Mouse (Mus musculus): ENCODE results near the gene Traf3.

Gene Traf3

DNA sequence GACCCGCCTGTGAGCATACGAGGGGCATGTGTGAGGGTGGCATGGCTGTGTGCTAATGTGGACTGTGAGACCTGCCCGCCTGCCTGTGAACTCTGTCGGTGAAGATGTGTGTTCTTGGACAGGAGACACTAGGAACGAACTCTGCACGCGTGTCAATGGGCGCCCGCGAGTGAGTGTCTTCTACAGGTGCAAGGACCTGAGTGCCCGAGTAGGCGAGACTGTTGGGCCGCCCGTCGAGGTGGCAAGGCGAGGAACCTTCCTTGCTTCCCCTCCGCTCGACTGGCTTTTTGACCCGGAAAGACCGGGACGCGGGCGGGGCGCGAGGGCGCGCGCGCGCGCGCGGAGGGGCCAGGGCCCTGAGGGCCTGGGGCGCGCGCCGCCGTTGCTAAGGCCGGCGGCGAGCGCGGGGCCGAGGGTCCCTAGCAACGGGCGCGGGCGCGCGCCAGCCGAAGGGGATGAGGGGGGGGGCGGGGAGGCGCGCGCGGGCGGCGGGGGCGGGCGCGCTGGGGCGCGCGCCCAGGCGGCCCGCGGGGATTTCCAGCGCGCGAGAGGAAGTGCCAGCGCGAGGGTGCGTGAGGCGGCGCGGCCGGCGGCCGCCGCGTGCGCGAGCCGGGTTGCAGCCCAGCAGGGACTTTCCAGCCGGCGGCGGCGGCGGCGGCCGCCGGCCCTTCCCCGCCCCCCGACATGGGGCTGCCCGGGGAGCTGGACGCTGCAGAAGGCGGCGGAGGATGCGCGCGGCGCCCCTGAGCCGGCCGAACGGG lies at the start of gene Traf3:
Gene Traf3, plus strand, starts transcription at position 540 of the 761 bp plus-strand sequence.
- H3K9me3 ChIP-seq (ENCODE audit: low read length), result no peaks in the 10 kb centered on the region
- TF ChIP-seq NANOG (IDR thresholded peaks at IDR 0.05; ENCODE audit: borderline replicate concordance, low read length) (no peak), POU5F1 (IDR thresholded peaks at IDR 0.05; ENCODE audit: borderline replicate concordance, low read length) (no peak), CTCF (conservative IDR thresholded peaks at IDR 0.05; ENCODE audit: low read length) (no peak)
- H3K36me3 ChIP-seq (ENCODE audit: insufficient read depth, low read length), result peaks cover 5% of the 10 kb centered on the region
- H3K27me3 ChIP-seq (ENCODE audit: insufficient read depth, low read length), result peaks cover 11% of the 10 kb centered on the region
- peak within 1 kb of the TSS; percentile 90 for H3K4me3 ChIP-seq (replicated peaks; ENCODE audit: low read length)
- H3K4me1 ChIP-seq (replicated peaks; ENCODE audit: low read depth, low read length), result peaks cover 54% of the 10 kb centered on the region

DNA sequence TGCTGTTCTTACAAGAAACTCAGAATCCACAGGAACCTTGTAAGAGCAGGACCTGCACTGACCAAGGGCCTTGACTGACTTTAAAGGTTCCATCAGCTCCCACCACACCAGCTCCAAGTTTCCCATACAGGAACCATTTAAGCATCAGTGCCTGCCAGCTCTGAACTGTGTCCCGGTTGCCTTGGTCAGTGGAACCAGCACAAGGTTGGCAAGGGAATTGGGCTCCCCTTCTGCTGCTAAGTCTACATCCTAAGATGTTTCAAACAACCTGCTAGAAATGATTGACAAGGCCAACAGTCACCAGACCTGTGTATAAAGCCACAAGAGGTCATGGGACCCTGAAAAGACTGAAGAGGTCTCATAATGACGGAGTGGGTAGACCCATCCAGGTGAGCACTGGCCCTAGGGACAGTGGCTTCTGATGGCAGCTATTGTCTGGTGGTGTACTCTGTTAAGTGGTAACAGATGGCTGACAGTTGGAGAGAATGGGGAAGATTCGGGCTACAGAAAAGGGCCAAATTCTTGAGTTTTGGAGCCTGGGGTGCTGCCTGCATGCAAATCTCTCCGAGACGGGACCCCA lies 46.6 kb upstream of the Traf3 start:
- TF ChIP-seq NANOG (IDR thresholded peaks at IDR 0.05; ENCODE audit: borderline replicate concordance, low read length) (no peak), POU5F1 (IDR thresholded peaks at IDR 0.05; ENCODE audit: borderline replicate concordance, low read length) (no peak), CTCF (conservative IDR thresholded peaks at IDR 0.05; ENCODE audit: low read length) (no peak)
- H3K36me3 ChIP-seq (ENCODE audit: insufficient read depth, low read length), result peaks cover 50% of the 10 kb centered on the region

DNA sequence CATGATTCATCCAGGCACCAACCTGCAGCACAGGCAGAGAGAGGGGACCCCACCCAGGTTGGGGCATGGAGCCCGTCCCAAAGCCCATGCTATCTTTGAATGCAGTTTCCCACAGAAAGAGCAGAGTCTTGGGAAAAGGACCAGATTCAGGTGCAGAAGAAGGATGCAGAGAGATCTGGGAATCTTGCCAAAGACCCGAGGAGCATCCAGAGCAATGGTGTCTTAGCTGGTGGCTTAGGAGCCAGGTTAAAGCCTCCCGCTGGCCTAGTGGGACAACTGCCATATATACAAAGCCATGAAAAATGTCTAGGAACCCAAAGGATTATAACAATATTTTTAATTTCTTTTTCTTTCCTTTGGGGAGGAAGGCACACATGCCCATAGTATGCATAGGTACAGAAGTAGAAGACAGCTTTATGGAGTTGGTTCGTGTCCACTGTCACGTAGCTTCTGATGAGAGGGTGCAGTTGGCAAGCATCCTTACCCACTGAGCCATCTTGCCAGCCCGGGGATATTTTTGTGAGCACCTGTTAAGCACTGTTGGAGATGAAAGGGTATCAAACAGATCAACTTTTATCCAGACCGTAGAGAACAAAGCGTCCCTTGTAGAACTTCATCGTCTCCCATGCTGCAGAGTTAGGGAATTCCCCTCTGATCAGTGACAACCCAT lies 45.1 kb upstream of the Traf3 start:
- H3K9me3 ChIP-seq (ENCODE audit: low read length), result peaks cover 8% of the 10 kb centered on the region
- no peaks in the 10 kb centered on the region for H3K27me3 ChIP-seq (ENCODE audit: insufficient read depth, low read length)
- H3K4me3 ChIP-seq (replicated peaks; ENCODE audit: low read length), result no peak overlapping the region
- TF ChIP-seq POU5F1 (IDR thresholded peaks at IDR 0.05; ENCODE audit: borderline replicate concordance, low read length) (no peak), NANOG (IDR thresholded peaks at IDR 0.05; ENCODE audit: borderline replicate concordance, low read length) (no peak), CTCF (conservative IDR thresholded peaks at IDR 0.05; ENCODE audit: low read length) (no peak)
- H3K36me3 ChIP-seq (ENCODE audit: insufficient read depth, low read length), result peaks cover 39% of the 10 kb centered on the region
- H3K4me1 ChIP-seq (replicated peaks; ENCODE audit: low read depth, low read length), result peaks cover 13% of the 10 kb centered on the region

More for the DNA sequence above, 46.6 kb upstream of the Traf3 start:
- Histone ChIP-seq H3K27me3 (ENCODE audit: insufficient read depth, low read length) (no peaks in the 10 kb centered on the region), H3K9me3 (ENCODE audit: low read length) (peaks cover 8% of the 10 kb centered on the region), H3K4me1 (replicated peaks; ENCODE audit: low read depth, low read length) (peaks cover 13% of the 10 kb centered on the region), H3K4me3 (replicated peaks; ENCODE audit: low read length) (no peak overlapping the region)

DNA sequence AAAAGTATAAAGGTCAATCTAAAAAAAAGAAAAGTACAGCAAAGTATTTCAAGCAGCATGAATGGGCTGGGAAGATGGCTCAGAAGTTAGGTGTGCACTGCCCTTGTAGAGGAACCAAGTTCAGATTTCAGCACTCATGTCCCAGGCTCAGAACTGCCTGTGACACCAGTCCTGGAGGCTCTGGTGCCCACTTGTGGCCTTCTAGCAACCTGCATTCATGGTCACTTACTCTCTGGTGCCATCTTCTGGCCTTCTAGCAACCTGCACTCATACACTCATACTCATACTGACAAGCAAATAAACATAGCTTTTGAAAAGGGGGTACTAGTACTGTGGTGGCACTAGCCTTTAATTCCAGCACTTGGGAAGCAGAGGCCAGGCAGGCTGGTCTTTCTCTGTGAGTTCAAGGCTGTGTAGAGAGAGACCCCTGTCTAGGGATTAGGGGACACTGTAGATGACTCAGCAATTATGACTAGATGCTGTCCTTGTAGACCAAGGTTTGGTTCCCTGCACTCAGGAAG lies 43.8 kb upstream of the Traf3 start:
- H3K27me3 ChIP-seq (ENCODE audit: insufficient read depth, low read length), result no peaks in the 10 kb centered on the region
- peaks cover 26% of the 10 kb centered on the region for H3K36me3 ChIP-seq (ENCODE audit: insufficient read depth, low read length)
- H3K4me1 ChIP-seq (replicated peaks; ENCODE audit: low read depth, low read length), result peaks cover 6% of the 10 kb centered on the region
- peaks cover 8% of the 10 kb centered on the region for H3K9me3 ChIP-seq (ENCODE audit: low read length)
- H3K4me3 ChIP-seq (replicated peaks; ENCODE audit: low read length), result no peak overlapping the region
- TF ChIP-seq NANOG (IDR thresholded peaks at IDR 0.05; ENCODE audit: borderline replicate concordance, low read length), result no peak
- peak; percentile 85 for TF ChIP-seq CTCF (conservative IDR thresholded peaks at IDR 0.05; ENCODE audit: low read length)
- no peak for TF ChIP-seq POU5F1 (IDR thresholded peaks at IDR 0.05; ENCODE audit: borderline replicate concordance, low read length)

DNA sequence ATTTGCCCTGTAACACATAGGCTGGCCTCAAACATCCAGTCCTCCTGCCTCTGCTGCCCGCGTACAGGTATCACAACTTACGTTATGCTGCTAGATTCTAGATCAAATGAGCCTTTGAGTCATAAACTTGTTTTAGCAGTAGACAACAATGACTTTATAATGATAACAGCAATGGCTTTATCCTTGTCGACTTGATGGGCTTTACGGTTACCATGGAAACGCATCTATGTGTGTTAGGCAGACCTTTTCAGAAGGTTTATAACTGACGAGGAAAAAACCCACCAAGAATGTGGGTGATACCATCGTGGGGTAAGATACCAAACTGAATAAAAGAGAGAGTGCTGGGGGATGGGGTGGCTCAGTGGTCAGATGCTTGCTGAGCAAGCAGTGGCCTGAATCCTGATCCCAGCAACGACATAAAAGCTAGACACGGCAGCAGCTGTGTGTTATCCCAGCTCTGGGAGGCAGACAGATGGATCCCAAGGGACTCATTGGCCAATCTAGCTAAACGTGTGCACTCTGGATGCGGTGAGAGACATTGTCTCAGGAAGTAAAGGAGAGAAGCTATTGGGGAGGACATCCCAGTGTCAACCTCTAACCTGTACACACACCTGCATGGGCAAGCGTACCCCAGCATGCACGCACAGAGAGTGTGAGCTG lies 41.4 kb upstream of the Traf3 start:
- H3K36me3 ChIP-seq (ENCODE audit: insufficient read depth, low read length), result peaks cover 7% of the 10 kb centered on the region; the same call in 1 of the 2 replicates
- H3K9me3 ChIP-seq (ENCODE audit: low read length), result peaks cover 8% of the 10 kb centered on the region
- H3K4me1 ChIP-seq (replicated peaks; ENCODE audit: low read depth, low read length), result peaks cover 6% of the 10 kb centered on the region
- TF ChIP-seq NANOG (IDR thresholded peaks at IDR 0.05; ENCODE audit: borderline replicate concordance, low read length) (no peak), POU5F1 (IDR thresholded peaks at IDR 0.05; ENCODE audit: borderline replicate concordance, low read length) (no peak), CTCF (conservative IDR thresholded peaks at IDR 0.05; ENCODE audit: low read length) (no peak)
- no peaks in the 10 kb centered on the region for H3K27me3 ChIP-seq (ENCODE audit: insufficient read depth, low read length)
- H3K4me3 ChIP-seq (replicated peaks; ENCODE audit: low read length), result no peak overlapping the region

DNA sequence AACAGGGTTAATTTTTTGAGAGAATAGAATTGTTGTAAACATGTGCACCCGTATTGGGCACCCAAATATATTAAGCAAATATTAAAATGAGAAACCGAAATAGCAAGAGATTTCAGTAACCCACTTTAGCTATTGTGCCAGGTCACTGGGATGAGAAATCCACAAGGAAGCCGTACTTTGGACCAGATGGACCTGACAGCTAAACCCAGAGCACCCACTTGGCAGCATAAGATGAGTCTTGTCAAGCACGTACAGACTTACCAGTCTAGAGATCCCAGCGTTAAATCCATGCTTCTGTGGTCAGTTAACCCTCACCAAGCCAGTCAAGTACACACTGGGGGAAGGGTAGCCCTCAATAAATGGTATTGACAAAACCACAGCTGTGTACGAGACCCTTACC lies 40.5 kb upstream of the Traf3 start:
- Histone ChIP-seq H3K4me1 (replicated peaks; ENCODE audit: low read depth, low read length) (no peaks in the 10 kb centered on the region), H3K36me3 (ENCODE audit: insufficient read depth, low read length) (no peaks in the 10 kb centered on the region), H3K27me3 (ENCODE audit: insufficient read depth, low read length) (no peaks in the 10 kb centered on the region), H3K9me3 (ENCODE audit: low read length) (peaks cover 8% of the 10 kb centered on the region), H3K4me3 (replicated peaks; ENCODE audit: low read length) (no peak overlapping the region)
- TF ChIP-seq CTCF (conservative IDR thresholded peaks at IDR 0.05; ENCODE audit: low read length) (no peak), POU5F1 (IDR thresholded peaks at IDR 0.05; ENCODE audit: borderline replicate concordance, low read length) (no peak), NANOG (IDR thresholded peaks at IDR 0.05; ENCODE audit: borderline replicate concordance, low read length) (no peak)

DNA sequence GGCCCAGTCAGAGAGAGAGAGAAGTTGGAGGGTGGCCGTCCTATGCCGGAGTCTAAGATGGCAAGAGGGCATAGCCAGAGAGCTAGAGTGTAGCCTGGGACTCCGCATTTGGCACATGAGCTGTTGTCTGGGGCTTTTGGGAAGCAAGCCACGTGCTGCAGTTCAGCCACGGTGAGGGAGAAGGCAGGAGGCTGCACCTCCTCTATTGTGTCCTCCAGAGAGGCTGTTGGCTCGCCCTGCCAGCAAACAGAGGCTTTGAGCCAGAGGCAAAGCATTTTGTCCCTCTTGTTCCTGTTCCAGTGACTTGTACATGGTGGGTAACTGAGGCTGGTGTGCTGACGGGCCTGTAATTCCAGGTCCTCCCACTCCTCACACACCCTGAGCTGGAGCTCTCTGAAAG lies 32.0 kb upstream of the Traf3 start:
- peaks cover 12% of the 10 kb centered on the region; the same call in 1 of the 2 replicates for H3K4me1 ChIP-seq (replicated peaks; ENCODE audit: low read depth, low read length)
- no peak for TF ChIP-seq NANOG (IDR thresholded peaks at IDR 0.05; ENCODE audit: borderline replicate concordance, low read length)
- no peak for TF ChIP-seq POU5F1 (IDR thresholded peaks at IDR 0.05; ENCODE audit: borderline replicate concordance, low read length)
- no peak for TF ChIP-seq CTCF (conservative IDR thresholded peaks at IDR 0.05; ENCODE audit: low read length)
- peaks cover 2% of the 10 kb centered on the region; the same call in 1 of the 2 replicates for H3K9me3 ChIP-seq (ENCODE audit: low read length)
- no peaks in the 10 kb centered on the region for H3K36me3 ChIP-seq (ENCODE audit: insufficient read depth, low read length)
- H3K4me3 ChIP-seq (replicated peaks; ENCODE audit: low read length), result no peak overlapping the region
- peaks cover 26% of the 10 kb centered on the region for H3K27me3 ChIP-seq (ENCODE audit: insufficient read depth, low read length)

Data from E14TG2a.4 (cell line).